Mouse (Mus musculus): ENCODE data around the gene Phldb2. TPM values are rescaled to one million over a fixed set of nuclear protein-coding genes. Genes with fewer than 3 reads are reported as not detected.

The Phldb2 gene
- total and polyA plus RNA-seq, 3 experiments: not detected

- no peak for TF ChIP-seq TCF12 (IDR thresholded peaks at IDR 0.05; ENCODE audit: low read depth, low read length)
These were observed 8.2 kb downstream of the Phldb2 start (continued) for GRCm38 (mm10) chr16:45945174-45945631.

GRCm38 (mm10) chr16:45942169-45942891 lies 11.1 kb downstream of the Phldb2 start:
- Histone ChIP-seq H3K4me3 (ENCODE audit: control insufficient read depth in 1 of 2, insufficient read depth in 1 of 2, low read depth in 2 of 2, low read length in 2 of 2) (no peak overlapping the region), H3K79me2 (ENCODE audit: control insufficient read depth, insufficient read depth, low read length, poor library complexity) (no peaks in the 10 kb centered on the region), H3K9me3 (replicated peaks; ENCODE audit: insufficient read depth, low read length) (no peaks in the 10 kb centered on the region), H3K27ac (ENCODE audit: control insufficient read depth, low read depth, low read length) (no peak overlapping the region), H3K9ac (ENCODE audit: control insufficient read depth, low read depth, low read length, poor library complexity, severe bottlenecking) (no peak overlapping the region), H3K4me1 (ENCODE audit: control insufficient read depth in 1 of 2, insufficient read depth in 2 of 2, low read length in 2 of 2) (no peaks in the 10 kb centered on the region), H3K27me3 (ENCODE audit: control insufficient read depth in 1 of 2, insufficient read depth in 2 of 2, low read length in 2 of 2) (no peaks in the 10 kb centered on the region), H3K36me3 (ENCODE audit: control insufficient read depth in 1 of 2, insufficient read depth in 2 of 2, low read length in 2 of 2) (no peaks in the 10 kb centered on the region)
- DNase-seq (ENCODE audit: low read depth, low spot score): no peak
- TF ChIP-seq TBP (IDR thresholded peaks at IDR 0.05; ENCODE audit: low read depth, low read length) (no peak), TAL1 (IDR thresholded peaks at IDR 0.05; ENCODE audit: low read length) (no peak), GATA1 (IDR thresholded peaks at IDR 0.05; ENCODE audit: low read depth, low read length) (peak; percentile 39; the same call in 1 of the 2 replicates), MAX (IDR thresholded peaks at IDR 0.05; ENCODE audit: low read length) (no peak)

GRCm38 (mm10) chr16:45940701-45941100 lies 12.7 kb downstream of the Phldb2 start:
- no peak for DNase-seq (ENCODE audit: low read depth, low spot score)

GRCm38 (mm10) chr16:45939436-45939835 lies 14.0 kb downstream of the Phldb2 start:
- H3K36me3 ChIP-seq (ENCODE audit: control insufficient read depth in 1 of 2, insufficient read depth in 2 of 2, low read length in 2 of 2): no peaks in the 10 kb centered on the region
- no peaks in the 10 kb centered on the region for H3K9me3 ChIP-seq (replicated peaks; ENCODE audit: insufficient read depth, low read length)
- no peak overlapping the region for H3K9ac ChIP-seq (ENCODE audit: control insufficient read depth, low read depth, low read length, poor library complexity, severe bottlenecking)
- H3K4me1 ChIP-seq (ENCODE audit: control insufficient read depth in 1 of 2, insufficient read depth in 2 of 2, low read length in 2 of 2): no peaks in the 10 kb centered on the region
- no peaks in the 10 kb centered on the region for H3K27me3 ChIP-seq (ENCODE audit: control insufficient read depth in 1 of 2, insufficient read depth in 2 of 2, low read length in 2 of 2)
- no peaks in the 10 kb centered on the region for H3K79me2 ChIP-seq (ENCODE audit: control insufficient read depth, insufficient read depth, low read length, poor library complexity)
- TF ChIP-seq CTCF (IDR thresholded peaks at IDR 0.05 in 2 of 3, conservative IDR thresholded peaks at IDR 0.05 in 1 of 3; ENCODE audit: control insufficient read depth in 1 of 3, insufficient read depth in 1 of 3, low read depth in 2 of 3, low read length in 3 of 3, poor library complexity in 1 of 3, severe bottlenecking in 1 of 3): peak in 2 of 3 experiments; percentile 16 to 19; a peak in 2 of 6 replicates
- no peak for TF ChIP-seq POLR2AphosphoS5 (IDR thresholded peaks at IDR 0.05; ENCODE audit: borderline replicate concordance, low read depth, low read length)
- TF ChIP-seq GABPA (IDR thresholded peaks at IDR 0.05; ENCODE audit: low read depth, low read length): no peak
- no peak for TF ChIP-seq UBTF (IDR thresholded peaks at IDR 0.05; ENCODE audit: borderline replicate concordance, insufficient read depth, low read depth, low read length)
- no peak overlapping the region for H3K27ac ChIP-seq (ENCODE audit: control insufficient read depth, low read depth, low read length)
- DNase-seq (ENCODE audit: low read depth, low spot score): peak; percentile 1
- H3K4me3 ChIP-seq (ENCODE audit: control insufficient read depth in 1 of 2, insufficient read depth in 1 of 2, low read depth in 2 of 2, low read length in 2 of 2): no peak overlapping the region

More at GRCm38 (mm10) chr16:45940701-45941100, 12.7 kb downstream of the Phldb2 start:
- H3K27me3 ChIP-seq (ENCODE audit: control insufficient read depth in 1 of 2, insufficient read depth in 2 of 2, low read length in 2 of 2): no peaks in the 10 kb centered on the region
- no peak overlapping the region for H3K4me3 ChIP-seq (ENCODE audit: control insufficient read depth in 1 of 2, insufficient read depth in 1 of 2, low read depth in 2 of 2, low read length in 2 of 2)
- TF ChIP-seq HCFC1 (IDR thresholded peaks at IDR 0.05; ENCODE audit: low read depth, low read length) (no peak), CHD1 (IDR thresholded peaks at IDR 0.05; ENCODE audit: low read depth, low read length) (no peak), RAD21 (IDR thresholded peaks at IDR 0.05; ENCODE audit: low read depth, low read length) (no peak), SMC3 (IDR thresholded peaks at IDR 0.05; ENCODE audit: low read depth, low read length) (no peak), E2F4 (IDR thresholded peaks at IDR 0.05; ENCODE audit: borderline replicate concordance, low read depth, low read length) (no peak)
- H3K27ac ChIP-seq (ENCODE audit: control insufficient read depth, low read depth, low read length): no peak overlapping the region
- H3K79me2 ChIP-seq (ENCODE audit: control insufficient read depth, insufficient read depth, low read length, poor library complexity): no peaks in the 10 kb centered on the region
- no peaks in the 10 kb centered on the region for H3K4me1 ChIP-seq (ENCODE audit: control insufficient read depth in 1 of 2, insufficient read depth in 2 of 2, low read length in 2 of 2)
- no peak overlapping the region for H3K9ac ChIP-seq (ENCODE audit: control insufficient read depth, low read depth, low read length, poor library complexity, severe bottlenecking)
- H3K9me3 ChIP-seq (replicated peaks; ENCODE audit: insufficient read depth, low read length): no peaks in the 10 kb centered on the region
- H3K36me3 ChIP-seq (ENCODE audit: control insufficient read depth in 1 of 2, insufficient read depth in 2 of 2, low read length in 2 of 2): no peaks in the 10 kb centered on the region
